15 mouse cellular contexts compared by ENCODE assay signal in the genomic region with DNA sequence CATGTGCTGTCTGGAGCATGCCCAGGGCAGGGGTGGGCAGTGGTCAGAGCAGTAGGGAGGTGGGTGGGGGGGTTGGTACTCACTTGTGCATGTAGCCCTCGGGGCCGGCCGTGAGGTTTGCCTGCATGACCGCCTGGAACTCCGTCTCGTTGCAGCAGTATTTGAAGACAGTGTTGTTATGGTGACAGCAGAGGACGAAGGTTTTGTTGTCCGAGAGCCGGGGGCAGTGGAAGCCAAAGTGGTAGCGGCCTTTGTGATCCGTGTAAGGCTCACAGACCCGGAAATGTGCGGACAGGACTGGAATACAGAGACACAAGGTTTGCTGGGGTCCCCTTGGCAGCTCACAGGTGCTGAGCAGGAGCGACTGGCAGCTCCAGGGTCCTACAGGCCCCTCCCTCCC. TPM values are rescaled to one million over a fixed set of nuclear protein-coding genes. Genes with fewer than 3 reads are reported as not detected.
DNase-seq lines count a peak whose midpoint lies in the region; ATAC-seq and TF ChIP-seq lines count a peak whose summit lies in the region.
"Had no signal": no experiment of that assay in that cellular context is flagged by ENCODE, and none has a peak within 500 bp of the region (broad histone marks: within the 10 kb centered on the region; RNA-seq: fewer than 3 reads in every experiment).

No protein-coding gene starts in this region.

- H3K4me2 ChIP-seq in forebrain, postnatal 0 days (ENCODE audit: low read depth), result no peak overlapping the region
- no peak overlapping the region for H3K4me2 ChIP-seq in liver, embryonic 13.5 days
- no peak overlapping the region for H3K4me2 ChIP-seq in neural tube, embryonic 13.5 days
- H3K4me2 ChIP-seq: embryonic facial prominence, embryonic 15.5 days; heart, embryonic 15.5 days had no signal

- no peaks in the 10 kb centered on the region; the same call in 1 of the 2 replicates for H3K36me3 ChIP-seq in forebrain, postnatal 0 days (ENCODE audit: insufficient read depth)
- no peaks in the 10 kb centered on the region for H3K36me3 ChIP-seq in liver, embryonic 13.5 days
- H3K36me3 ChIP-seq in neural tube, embryonic 13.5 days, result no peaks in the 10 kb centered on the region
- H3K36me3 ChIP-seq: embryonic facial prominence, embryonic 15.5 days; heart, embryonic 15.5 days had no signal

- ATAC-seq in forebrain, postnatal 0 days, result no peak
- 0 out of 2 replicates have a peak, but pooled peaks have one; percentile 24 for ATAC-seq in liver, embryonic 13.5 days (ENCODE audit: low read depth)
- no peak; the same call in 1 of the 2 replicates for ATAC-seq in neural tube, embryonic 13.5 days (ENCODE audit: low read depth)

- peak overlapping the region; percentile 62; the same call in 1 of the 2 replicates for H3K27ac ChIP-seq in layer of hippocampus, adult 2 months
- peak overlapping the region; percentile 81 for H3K27ac ChIP-seq in forebrain, postnatal 0 days (ENCODE audit: low read depth, low read length)
- no peak overlapping the region for H3K27ac ChIP-seq in liver, embryonic 13.5 days
- H3K27ac ChIP-seq in neural tube, embryonic 13.5 days (replicated peaks), result peak overlapping the region; percentile 81
- H3K27ac ChIP-seq: embryonic facial prominence, embryonic 15.5 days; heart, embryonic 15.5 days had no signal

- intact Hi-C loops in gastrocnemius, postnatal 36 days (cut with DNase I), result no loop called here

- no peak overlapping the region for H3K9ac ChIP-seq in forebrain, postnatal 0 days
- H3K9ac ChIP-seq in liver, embryonic 13.5 days, result no peak overlapping the region
- H3K9ac ChIP-seq in neural tube, embryonic 13.5 days, result no peak overlapping the region
- H3K9ac ChIP-seq: embryonic facial prominence, embryonic 15.5 days; heart, embryonic 15.5 days had no signal

- no peaks in the 10 kb centered on the region for H3K27me3 ChIP-seq in forebrain, postnatal 0 days (ENCODE audit: insufficient read depth, low read length)
- H3K27me3 ChIP-seq in liver, embryonic 13.5 days, result peaks cover 14% of the 10 kb centered on the region
- H3K27me3 ChIP-seq in neural tube, embryonic 13.5 days, result peaks cover 15% of the 10 kb centered on the region

- 34% methylated on average over 14 of the region's 14 CpGs for WGBS in forebrain, postnatal 0 days
- 75% methylated on average over 14 of the region's 14 CpGs for WGBS in liver, embryonic 13.5 days (ENCODE audit: insufficient replicate concordance)
- WGBS in neural tube, embryonic 13.5 days, result 38% methylated on average over 14 of the region's 14 CpGs

- no peak for TF ChIP-seq CTCF in layer of hippocampus, adult 2 months (conservative IDR thresholded peaks at IDR 0.05)
- no peak for TF ChIP-seq CTCF in forebrain, postnatal 0 days (IDR thresholded peaks at IDR 0.05; ENCODE audit: low read depth)

- H3K4me1 ChIP-seq in forebrain, postnatal 0 days (ENCODE audit: insufficient read depth), result peaks cover 18% of the 10 kb centered on the region
- H3K4me1 ChIP-seq in liver, embryonic 13.5 days (replicated peaks), result peaks cover 8% of the 10 kb centered on the region
- peaks cover 66% of the 10 kb centered on the region for H3K4me1 ChIP-seq in neural tube, embryonic 13.5 days (replicated peaks)

- DNase-seq in layer of hippocampus, adult 2 months (ENCODE audit: low spot score in 2 of 2), result no peak
- no peak for DNase-seq in layer of hippocampus, postnatal 36 days
- DNase-seq in forebrain, postnatal 0 days, result no peak
- no peak for DNase-seq in liver, embryonic 13.5 days
- DNase-seq in gastrocnemius, postnatal 36 days, result no peak
- no peak for DNase-seq in cerebellum, postnatal 14 days
- no peak for DNase-seq in urinary bladder, postnatal 14 days (ENCODE audit: low spot score)
- DNase-seq: adrenal gland, adult 2 months; cerebellum, adult 9-11 months; lung, postnatal 10 days; spleen, adult 18-20 months had no signal

- no peak overlapping the region for H3K4me3 ChIP-seq in layer of hippocampus, adult 2 months
- no peak overlapping the region for H3K4me3 ChIP-seq in forebrain, postnatal 0 days (ENCODE audit: low read depth, low read length)
- no peak overlapping the region for H3K4me3 ChIP-seq in liver, embryonic 13.5 days (replicated peaks)
- no peak overlapping the region for H3K4me3 ChIP-seq in neural tube, embryonic 13.5 days
- H3K4me3 ChIP-seq: embryonic facial prominence, embryonic 15.5 days; heart, embryonic 15.5 days had no signal

- H3K9me3 ChIP-seq in forebrain, postnatal 0 days (ENCODE audit: low read length), result no peaks in the 10 kb centered on the region
- no peaks in the 10 kb centered on the region for H3K9me3 ChIP-seq in liver, embryonic 13.5 days (replicated peaks)
- H3K9me3 ChIP-seq in neural tube, embryonic 13.5 days, result no peaks in the 10 kb centered on the region
- H3K9me3 ChIP-seq: embryonic facial prominence, embryonic 15.5 days; heart, embryonic 15.5 days had no signal

RNA-seq across cellular contexts. Expression of gene Shisal1, which starts 29.9 kb away (rescaled TPM):
- 10 to 100 TPM; 61.4 to 63.9 TPM for total RNA-seq in layer of hippocampus, adult 2 months (2021)
- 10 to 100 TPM; 59.9 to 61.7 TPM for total RNA-seq in layer of hippocampus, postnatal 36 days (2021)
- 28.8 and 48.4 TPM in 2 replicates for total RNA-seq in forebrain, postnatal 0 days (2014; rRNA removed)
- 10.8 and 19.0 TPM in 2 replicates for polyA plus RNA-seq in forebrain, postnatal 0 days (2015; fragmentation: Nextera tagmentation; extraction: Ambion mirVana)
- polyA plus RNA-seq in liver, embryonic 13.5 days (2015; fragmentation: Nextera tagmentation; extraction: Ambion mirVana), result 0.08 and 0.14 TPM in 2 replicates
- 10.1 and 13.4 TPM in 2 replicates for polyA plus RNA-seq in neural tube, embryonic 13.5 days (2015; fragmentation: Nextera tagmentation; extraction: Ambion mirVana)
- under 1 TPM; 0.43 to 0.74 TPM for total RNA-seq in gastrocnemius, postnatal 36 days (2021)
- total RNA-seq: granulocyte monocyte progenitor cell, adult 5-6 weeks had no signal

Comparison
In these comparisons a context has a peak if more than half of its experiments do, and no peak if none do; other contexts are left out.
1. RNA of gene Shisal1, which starts 29.9 kb away (total RNA-seq): 61.4 to 63.9 TPM in layer of hippocampus, adult 2 months, 59.9 to 61.7 TPM in layer of hippocampus, postnatal 36 days and 28.8 to 48.4 TPM in forebrain, postnatal 0 days; 0.43 to 0.74 TPM in gastrocnemius, postnatal 36 days; every median in the first group is over 10 times any median in the second.